Mouse (Mus musculus) brain, adult 2 months (tissue): ENCODE results near the gene Gm47955.
"Not testable (repeated sequence)": the region's sequence is repeated elsewhere in the genome, so short reads cannot be mapped to it uniquely, and the experiment has no call there.

Source experiments
- DNase-seq: peaks from one replicate; pipeline ENCODE4 v3.0.0; 2011; ENCODE audit warnings: low read depth, low spot score

Gm47955 gene

DNA sequence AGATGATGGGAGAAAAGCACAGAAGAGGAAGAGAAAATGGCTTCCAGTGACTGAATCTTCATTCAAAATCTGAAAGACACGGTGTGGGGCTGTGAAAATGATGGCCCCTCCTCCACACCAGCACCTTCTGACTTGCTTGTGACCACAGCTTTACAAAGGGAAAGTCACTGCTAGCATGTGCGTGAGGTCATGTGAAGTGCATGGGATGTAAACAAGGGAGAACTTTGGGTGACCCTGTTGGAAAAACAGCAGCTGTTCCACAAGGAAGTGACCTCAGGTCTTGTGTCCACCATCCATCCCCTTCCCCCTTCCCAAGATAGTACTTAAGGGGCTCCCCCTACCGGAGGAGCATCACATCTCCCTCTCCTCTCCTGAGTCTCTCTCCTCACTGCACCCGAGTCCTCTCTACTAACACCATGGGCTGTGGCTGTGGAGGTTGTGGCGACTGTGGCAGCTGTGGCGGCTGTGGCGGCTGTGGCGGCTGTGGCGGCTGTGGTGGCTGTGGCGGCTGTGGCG, at the start of gene Gm47955:
Gene Gm47955, plus strand, starts transcription at position 417 of the 516 bp plus-strand sequence.
- DNase-seq, result no peak

DNA sequence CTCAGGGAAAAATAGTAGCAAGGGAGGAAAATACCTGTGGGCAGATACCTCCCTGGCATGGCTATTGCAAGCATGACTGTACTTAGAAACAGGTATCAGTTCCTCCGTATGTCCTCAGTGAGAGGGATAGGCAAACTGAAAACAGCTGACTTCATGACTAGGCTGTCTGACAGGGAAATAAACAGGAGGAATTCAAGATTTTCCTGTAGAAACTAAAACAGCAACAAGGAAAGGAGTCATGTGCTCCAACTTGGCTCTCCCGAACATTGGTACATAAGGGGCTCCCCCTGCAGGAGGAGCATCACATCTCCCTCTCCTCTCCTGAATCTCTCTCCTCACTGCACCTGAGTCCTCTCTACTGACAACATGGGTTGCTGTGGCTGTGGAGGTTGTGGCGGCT, 47.1 kb upstream of the Gm47955 start, which contains the start of gene A030005L19Rik:
Gene A030005L19Rik, plus strand, starts transcription at position 301 of the 400 bp plus-strand sequence.
- DNase-seq, result no peak

DNA sequence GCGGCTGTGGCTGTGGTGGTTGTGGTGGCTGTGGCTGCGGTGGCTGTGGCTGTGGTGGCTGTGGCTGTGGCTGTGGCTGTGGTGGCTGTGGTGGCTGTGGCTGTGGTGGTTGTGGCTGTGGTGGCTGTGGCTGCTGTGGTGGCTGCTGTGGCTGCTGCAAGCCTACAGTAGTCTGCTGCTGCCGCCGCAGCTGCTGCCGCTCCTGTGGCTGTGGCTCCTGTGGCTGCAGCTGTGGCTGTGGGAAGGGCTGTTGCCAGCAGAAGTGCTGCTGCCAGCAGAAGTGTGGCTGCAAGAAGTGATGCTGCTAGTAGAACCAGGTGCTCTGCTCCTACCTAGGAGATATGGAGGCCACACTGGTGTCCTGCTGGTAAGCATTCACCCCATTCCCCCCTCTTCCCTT, 46.7 kb upstream of the Gm47955 start:
- not testable (repeated sequence) for DNase-seq

DNA sequence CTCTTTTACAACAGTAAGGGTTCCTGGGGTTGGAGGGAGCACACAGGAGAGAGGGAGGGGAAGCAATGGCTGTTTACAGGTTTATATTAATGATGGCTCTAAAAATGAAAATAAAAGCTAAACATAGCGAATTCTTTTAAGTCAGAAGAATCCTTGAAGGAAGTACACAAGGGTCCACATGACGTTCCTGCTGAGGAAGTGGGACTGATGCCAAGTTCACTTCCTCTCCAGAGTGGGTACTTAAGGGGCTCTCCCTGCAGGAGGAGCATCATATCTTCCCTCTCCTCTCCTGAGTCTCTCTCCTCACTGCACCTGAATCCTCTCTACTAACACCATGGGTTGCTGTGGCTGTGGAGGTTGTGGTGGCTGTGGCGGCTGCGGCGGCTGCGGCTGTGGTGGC, 35.4 kb upstream of the Gm47955 start, which contains the start of gene A030014E15Rik:
Gene A030014E15Rik, plus strand, starts transcription at position 268 of the 400 bp plus-strand sequence.
- no peak for DNase-seq

DNA sequence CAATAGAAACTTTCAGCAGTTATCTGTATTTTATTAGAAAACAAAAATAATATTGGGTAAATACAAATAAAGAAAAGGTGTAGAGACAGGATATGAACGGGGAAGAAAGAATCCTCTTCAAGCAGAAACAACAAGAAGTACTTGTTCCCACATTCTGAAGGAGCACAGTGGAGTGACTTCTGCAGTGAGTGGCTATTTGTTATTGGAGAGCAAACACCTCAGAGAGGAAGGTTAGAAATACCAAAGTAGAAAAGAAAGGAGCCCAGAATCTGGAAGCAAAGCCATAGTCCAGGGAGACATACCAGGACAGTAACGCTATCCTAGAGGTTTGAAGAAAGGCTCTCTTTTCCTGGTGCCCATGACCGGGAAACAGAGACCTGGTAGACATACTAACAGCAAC, 29.5 kb upstream of the Gm47955 start:
- not testable (repeated sequence) for DNase-seq

DNA sequence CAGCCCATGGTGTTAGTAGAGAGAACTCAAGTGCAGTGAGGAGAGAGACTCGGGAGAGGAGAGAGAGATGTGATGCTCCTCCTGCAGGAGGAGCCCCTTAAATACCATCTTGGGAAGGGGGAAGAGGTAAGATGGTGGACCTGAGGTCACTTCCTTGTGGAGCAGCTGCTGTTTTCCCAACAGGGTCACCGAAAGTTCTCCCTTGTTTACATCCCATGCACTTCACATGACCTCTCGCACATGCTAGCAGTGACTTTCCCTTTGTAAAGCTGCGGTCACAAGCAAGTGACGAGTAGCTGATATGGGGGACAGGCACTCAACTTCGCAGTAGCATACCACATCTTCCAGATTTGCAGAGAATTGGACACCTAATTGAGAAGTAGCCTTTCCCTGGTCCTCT, 28.8 kb upstream of the Gm47955 start, which contains the start of gene Gm6217:
Gene Gm6217, minus strand, starts transcription at position 74 of the 400 bp plus-strand sequence.
- not testable (repeated sequence) for DNase-seq

DNA sequence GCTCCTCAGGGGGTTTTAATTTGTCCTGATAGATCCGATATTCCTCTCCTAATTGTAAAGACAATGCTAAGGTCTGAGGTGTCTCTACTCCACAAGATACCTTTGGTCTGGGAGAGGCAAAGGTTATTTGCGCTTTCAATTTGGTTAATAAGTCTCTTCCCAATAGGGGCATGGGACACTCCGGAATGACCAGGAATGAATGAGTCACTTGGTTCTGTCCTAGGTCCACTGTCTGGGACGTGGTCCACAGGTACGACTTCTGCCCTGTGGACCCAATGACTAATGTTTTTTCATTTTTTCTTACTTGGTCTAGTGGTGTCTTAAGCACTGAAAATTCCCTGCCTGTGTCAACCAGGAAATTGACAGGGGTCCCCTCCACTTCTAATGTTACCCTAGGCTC, 21.4 kb upstream of the Gm47955 start:
- DNase-seq, result no peak

DNA sequence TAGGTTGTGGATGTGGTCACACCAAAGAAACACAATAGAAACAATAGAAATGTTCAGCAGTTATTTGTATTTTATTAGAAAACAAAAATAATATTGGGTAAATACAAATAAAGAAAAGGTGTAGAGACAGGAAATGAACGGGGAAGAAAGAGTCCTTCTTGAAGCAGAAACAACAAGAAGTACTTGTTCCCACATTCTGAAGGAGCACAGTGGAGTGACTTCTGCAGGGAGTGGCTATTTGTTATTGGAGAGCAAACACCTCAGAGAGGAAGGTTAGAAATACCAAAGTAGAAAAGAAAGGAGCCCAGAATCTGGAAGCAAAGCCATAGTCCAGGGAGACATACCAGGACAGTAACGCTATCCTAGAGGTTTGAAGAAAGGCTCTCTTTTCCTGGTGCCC, 17.6 kb upstream of the Gm47955 start:
- DNase-seq, result not testable (repeated sequence)

DNA sequence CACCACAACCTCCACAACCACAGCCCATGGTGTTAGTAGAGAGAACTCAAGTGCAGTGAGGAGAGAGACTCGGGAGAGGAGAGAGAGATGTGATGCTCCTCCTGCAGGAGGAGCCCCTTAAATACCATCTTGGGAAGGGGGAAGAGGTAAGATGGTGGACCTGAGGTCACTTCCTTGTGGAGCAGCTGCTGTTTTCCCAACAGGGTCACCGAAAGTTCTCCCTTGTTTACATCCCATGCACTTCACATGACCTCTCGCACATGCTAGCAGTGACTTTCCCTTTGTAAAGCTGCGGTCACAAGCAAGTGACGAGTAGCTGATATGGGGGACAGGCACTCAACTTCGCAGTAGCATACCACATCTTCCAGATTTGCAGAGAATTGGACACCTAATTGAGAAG, 16.8 kb upstream of the Gm47955 start, which contains the start of gene A030003K21Rik:
Gene A030003K21Rik, minus strand, starts transcription at position 94 of the 400 bp plus-strand sequence.
- DNase-seq, result not testable (repeated sequence)

DNA sequence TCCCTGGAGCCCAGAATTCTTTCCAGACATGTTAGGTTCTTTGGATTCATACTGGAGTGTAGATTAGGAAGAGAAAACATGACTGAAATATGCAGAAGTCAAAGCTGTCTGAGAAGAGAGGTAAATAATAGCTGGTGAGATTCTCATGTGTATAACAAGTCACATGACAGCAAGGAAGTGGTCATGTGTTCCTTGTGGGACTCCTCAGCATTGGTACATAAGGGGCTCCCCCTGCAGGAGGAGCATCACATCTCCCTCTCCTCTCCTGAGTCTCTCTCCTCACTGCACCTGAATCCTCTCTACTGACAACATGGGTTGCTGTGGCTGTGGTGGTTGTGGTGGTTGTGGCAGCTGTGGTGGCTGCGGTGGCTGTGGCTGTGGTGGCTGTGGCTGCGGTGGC, 14.1 kb upstream of the Gm47955 start:
- not testable (repeated sequence) for DNase-seq

DNA sequence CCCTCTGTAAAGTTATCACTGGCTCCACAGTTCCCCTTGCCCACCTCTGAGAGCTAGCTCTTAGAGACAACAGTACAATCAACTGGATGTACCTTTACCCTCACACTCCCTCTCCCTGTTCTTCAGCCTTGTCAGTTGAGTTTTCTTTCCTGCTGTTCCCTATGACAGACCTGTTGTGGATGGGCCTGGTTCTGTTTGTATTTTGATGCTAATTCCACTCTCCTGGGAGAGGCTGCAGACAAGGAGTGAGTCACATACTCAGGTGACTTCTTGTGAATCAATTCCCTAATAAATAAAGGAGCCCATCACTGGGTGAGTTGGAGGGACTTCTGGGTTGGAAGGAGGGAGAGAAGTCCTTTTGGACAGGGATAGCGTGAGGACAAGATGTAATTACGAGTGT, 11.5 kb upstream of the Gm47955 start:
- DNase-seq, result no peak

DNA sequence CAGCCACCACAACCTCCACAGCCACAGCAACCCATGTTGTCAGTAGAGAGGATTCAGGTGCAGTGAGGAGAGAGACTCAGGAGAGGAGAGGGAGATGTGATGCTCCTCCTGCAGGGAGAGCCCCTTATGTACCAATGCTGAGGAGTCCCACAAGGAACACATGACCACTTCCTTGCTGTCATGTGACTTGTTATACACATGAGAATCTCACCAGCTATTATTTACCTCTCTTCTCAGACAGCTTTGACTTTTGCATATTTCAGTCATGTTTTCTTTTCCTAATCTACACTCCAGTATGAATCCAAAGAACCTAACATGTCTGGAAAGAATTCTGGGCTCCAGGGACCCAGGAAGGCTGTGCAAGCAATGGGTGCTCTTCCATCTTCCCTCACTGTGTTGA, 4.2 kb upstream of the Gm47955 start, which contains the start of gene Gm7544:
Gene Gm7544, minus strand, starts transcription at position 101 of the 400 bp plus-strand sequence.
- DNase-seq, result not testable (repeated sequence)

DNA sequence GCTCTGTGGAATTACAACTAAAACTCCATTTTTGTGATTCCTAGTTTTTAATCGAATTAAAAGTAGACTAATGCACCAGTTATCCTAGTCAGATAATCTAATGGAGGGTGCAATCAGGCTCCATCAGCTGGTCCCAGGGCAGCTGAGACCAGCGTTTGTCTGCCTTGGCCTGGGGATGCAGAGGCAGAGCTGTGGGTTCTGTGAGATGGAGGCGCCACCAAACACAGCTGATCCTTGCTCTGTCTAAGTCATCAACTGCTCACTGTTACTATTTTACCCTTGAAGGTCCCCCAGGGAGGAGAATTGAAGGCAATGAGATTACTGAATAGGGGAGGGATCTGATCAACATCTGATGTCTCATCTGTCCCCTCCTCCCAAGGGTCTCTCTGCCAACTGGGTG, 6.3 kb downstream of the Gm47955 start:
- DNase-seq, result no peak

DNA sequence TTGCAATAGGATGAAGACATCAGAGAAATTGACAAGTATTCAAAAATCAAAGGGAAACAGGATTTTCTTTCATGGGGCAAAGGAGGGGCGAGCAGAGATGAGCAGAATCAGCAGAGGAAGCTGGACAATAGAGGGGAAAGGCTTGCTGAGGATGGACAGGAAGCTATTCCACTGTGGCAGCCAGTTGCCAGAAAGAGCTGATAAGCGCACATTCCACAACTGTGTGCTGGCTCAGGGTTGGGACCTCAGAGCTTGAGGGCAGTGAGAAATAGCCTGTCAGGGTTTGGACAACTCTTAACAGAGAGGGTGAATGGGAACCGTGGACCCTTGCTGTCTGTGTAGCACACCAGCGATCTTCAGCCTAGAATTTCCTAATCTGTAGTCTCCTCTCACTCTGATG, 12.0 kb downstream of the Gm47955 start:
- DNase-seq, result no peak

DNA sequence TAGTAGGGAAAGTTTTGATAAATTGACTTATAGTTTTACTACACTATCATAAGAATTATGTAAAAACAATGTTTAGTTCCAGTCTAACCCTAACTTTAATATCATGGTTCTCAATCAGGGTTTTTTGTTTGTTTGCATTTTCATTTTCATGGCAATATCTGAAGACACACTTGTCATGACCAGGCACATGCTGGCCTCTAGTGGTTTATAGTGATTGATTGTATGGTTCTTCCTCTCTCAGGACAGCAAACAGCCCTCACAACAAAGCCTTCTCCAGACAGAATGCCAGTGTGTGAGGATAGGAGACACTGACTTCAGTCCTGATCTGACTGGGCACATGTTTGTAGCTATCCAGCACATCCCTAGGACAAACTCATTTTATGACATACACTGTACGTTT, 13.2 kb downstream of the Gm47955 start:
- DNase-seq, result no peak

DNA sequence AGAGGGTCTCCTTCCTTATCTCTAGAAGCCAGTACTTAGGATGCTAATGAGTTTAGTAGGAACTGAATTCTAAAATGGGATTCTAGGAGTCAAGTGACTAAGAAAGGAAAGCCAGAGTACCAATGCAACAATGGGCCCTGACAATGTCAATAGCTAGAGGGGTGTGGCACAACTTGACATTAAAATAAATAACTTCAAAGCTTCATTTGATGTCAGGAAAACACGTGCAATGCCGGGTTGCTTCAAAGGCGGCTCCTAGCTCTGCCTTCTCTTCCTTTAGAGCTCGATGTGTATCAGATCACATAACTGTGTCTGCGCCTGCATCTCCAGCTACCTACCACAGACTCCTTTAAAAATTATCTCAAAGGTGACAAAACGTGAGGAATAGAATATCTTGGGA, 13.8 kb downstream of the Gm47955 start:
- DNase-seq, result no peak

DNA sequence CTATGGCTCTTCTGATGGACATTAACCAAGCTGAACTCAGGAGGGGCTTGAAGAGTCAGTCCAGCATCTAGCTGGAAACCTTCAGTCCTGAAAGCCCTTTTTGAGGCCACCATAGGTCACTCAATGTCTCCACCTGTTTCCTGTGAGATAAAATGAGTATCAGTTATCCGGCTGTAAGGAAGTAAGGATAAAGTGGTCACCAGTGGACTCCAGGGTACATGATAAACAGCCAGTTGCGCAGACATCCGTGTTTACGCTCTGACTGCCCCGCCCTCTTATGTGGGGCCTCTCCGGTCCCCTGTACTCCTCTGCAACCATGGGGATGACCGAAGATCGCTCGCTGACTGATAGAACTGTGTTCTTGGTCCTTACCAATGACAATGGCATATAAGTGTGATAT, 14.3 kb downstream of the Gm47955 start:
- no peak for DNase-seq

DNA sequence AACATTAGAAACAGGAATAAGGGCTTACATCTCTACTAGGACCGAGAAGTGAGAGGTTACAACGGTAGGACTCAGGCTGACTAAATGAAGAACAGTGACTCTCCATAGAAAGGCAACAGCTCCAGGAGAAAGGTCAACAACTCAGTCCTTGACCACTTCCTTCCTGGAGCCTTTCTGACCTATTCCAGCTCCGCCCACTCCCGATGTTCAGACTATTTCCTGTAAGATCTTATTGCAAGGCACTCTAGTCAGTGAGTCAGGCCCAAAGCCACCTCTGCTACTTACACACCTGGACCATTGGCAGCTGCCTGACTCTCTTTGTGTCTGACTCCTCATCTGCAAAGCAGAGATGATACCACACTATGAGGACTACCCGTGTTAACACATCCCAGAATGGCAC, 15.7 kb downstream of the Gm47955 start:
- DNase-seq, result no peak

DNA sequence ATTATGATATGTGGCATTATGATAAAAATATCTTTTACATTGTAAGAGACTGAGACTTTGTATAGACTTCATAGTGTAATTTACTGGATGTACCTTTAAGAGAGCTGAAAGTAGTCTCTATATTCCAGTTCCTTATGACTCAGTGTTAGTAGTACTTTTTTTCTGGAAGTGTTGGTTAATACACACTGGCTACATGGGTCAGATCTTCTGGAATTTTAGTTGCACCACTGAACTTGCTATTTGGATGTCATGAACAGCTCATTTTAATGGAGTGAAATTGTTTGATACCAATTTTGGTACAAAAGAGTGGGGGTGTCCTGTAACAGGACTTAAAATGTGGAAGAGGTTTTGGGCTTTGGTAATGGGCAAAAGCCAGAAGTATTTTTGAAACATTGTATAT, 17.8 kb downstream of the Gm47955 start:
- no peak for DNase-seq

DNA sequence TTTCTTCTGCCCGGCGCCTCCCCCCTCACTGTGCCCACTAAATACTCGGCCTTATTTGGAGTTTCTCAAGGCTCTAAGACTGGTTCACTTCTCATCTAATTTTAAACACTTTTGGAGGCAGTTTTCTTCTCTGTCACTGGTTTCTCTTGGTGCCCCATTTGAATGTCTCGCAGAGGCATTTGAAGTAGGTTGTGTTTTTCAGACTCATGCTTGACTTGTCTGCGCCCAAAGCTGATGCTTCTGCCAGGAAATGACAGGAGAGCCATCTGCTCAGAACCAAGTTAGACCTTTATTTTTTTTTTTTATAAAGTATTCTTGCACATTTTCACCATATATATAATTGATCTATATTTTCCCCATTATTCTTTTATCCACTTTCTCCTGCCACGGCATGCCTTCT, 26.7 kb downstream of the Gm47955 start:
- DNase-seq, result peak; percentile 44

DNA sequence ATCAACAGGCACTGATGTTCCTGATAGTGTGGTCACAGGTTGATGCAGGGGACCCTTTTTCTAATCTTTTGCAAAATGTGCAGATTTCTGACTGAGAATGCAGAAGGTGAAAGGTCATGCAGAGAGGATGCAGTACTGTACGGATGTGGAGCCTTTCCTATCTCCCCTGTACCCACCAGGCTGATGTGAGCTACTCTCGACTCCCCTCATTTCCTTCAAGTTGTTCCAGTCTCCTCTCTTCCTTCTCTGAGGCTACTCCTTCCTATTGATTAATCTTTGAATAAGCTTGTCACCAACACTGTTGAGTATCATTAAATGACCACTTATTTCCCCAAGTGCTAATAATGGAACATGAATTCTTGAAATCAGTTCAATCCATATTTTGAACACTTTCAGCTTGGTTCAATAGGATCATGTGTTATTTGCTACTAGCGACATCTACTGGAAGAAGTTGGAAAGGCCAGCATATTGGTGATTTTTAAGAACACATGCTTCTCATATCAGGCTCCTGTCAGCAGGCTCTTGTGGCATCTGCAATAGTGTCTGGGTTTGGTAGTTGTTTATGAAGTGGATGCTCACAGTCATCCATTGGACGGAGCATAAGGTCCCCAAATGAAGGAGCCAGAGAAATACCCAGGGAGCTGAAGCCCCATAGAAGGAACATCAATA, 27.6 kb downstream of the Gm47955 start:
- DNase-seq, result peak; percentile 88

DNA sequence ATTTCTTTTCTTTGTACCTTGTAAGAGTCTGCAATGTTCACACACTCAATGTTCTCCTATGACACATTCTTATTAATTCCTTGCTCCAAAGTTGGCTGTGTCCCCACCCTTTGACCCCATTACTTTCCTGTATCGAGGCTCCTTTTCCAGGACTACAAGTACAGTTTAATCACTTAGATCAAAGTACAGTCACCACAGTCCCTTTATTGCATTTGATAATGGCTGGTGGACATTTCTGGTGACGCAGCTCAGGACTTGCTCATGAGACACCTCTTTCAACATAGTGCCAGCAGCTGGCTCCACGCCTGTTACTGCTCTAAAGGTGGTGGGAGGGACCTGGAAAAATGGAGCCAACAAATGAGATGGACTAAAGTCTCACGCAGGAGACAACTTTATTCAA, 31.0 kb downstream of the Gm47955 start:
- no peak for DNase-seq

DNA sequence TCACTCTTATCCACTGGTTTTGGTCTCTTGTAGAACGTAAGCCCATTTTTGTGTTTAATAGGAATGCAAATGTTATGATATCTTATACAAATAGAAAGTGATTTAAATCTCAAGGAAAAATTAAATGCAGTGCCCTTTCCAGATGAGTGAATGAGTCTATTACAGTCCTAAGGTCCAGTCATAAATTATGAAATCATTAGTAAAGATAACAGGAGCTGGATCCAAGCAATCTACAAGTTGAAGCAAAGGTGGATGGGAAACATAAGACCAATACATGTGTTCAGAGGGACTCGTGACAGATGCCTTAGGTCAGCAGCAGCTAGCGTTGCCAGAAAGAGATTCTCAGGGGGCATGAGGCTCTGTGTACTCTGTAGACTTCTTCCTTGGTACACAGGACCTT, 31.5 kb downstream of the Gm47955 start:
- DNase-seq, result no peak
